Mouse (Mus musculus): ENCODE measurements around the gene Metrn.

Gene Metrn

DNA sequence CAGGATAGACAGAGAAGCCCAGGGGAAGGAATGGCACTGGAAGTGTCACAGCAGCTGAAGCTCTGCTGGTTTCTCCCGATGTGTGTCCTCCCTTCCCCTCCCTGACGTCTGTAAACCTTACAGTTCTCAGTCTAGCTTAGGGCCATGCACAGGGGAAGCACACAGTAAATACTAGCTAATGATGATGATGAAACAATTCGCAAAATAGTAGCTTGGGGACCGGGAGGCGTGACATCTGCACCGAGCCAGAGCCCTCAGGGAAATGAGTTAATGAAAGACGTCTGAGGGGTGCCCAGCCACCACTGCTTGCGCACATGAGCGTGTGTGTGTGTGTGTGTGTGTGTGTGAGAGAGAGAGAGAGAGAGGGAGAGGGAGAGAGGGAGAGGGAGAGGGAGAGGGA lies 27.6 kb downstream of the Metrn start:
- in situ Hi-C loops (cut with MboI) = loop anchor here (5.0 kb wide), 1 partner anchor 33 kb away; no protein-coding TSS in a partner anchor

DNA sequence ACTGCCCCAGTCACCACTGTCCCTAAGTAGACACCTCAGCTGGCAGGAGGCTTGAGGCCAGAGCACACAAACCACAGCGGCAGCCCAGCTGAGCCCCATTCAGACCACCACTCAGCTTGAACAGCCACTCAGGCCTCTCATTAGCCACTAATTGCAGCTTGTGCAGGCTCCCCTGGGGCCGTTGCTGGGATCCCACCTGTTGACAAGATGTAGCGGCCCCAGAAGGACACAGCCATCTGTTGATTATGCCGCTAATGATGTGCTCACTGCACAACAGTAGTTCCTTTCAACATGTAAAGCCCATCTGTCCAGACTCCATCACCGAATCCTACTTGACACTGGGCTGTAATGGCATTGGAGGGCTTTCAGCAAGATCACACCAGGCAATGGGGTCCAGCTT lies 31.1 kb downstream of the Metrn start:
- in situ Hi-C loops (cut with MboI) = loop anchor here (5.0 kb wide), 1 partner anchor 36 kb away; no protein-coding TSS in a partner anchor

DNA sequence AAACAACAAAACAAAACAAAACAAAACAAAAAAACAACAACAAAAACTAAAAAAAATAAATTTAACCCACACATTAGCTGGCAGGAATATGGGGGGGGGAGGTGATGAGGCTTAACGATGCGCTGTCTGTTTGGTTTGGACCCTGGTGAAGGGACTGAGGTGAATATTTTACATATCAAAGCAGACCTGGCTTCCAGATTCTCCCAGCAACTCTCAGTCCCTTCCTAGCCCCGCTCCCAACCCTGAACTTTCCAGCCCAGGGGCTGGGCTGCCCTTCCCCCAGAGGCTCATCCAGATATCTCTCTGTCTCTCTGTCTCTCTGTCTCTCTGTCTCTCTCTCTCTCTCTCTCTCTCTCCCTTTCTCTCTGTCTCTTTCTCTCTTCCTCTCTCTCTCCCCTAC lies 34.3 kb downstream of the Metrn start:
- in situ Hi-C loops (cut with MboI) = no loop called here

DNA sequence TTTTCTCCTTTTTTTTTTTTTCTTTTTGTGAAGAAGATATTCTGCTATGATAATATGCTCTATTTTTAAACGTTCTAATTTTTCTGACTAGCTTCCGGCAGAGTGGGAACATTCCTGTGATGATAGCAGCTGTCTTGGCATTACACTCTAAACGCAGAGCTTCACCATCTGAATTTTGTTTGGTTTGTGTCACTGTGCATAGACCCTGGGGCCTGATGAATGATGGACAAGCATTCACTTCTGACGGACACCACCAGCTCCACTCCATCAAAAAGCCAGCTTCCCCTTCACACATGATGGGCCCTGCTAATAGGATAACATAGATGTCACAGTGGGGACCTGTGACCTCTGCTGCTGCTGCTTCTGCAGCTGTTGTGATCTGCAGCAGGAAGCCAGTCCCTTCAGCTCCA lies 35.4 kb downstream of the Metrn start:
- in situ Hi-C loops (cut with MboI) = no loop called here

DNA sequence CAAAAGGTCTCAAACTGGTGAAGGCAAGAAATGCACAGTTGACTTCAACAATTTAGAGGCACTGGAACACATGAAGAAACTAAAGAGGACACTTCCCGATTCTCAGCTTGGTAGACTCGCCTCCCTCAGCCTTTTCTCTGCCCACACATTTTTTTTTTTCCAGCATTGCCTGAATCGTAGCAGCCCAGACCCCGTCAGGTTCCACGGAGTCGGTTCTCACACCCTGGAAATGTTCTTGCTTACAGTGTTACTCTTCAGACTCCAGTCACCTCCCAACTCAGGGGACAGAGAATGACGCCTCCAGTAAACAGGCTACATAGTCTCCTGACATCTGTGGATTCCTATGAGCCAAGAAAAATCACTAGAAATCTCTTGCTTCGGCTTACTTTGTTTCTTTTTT lies 36.8 kb downstream of the Metrn start:
- in situ Hi-C loops (cut with MboI) = no loop called here

DNA sequence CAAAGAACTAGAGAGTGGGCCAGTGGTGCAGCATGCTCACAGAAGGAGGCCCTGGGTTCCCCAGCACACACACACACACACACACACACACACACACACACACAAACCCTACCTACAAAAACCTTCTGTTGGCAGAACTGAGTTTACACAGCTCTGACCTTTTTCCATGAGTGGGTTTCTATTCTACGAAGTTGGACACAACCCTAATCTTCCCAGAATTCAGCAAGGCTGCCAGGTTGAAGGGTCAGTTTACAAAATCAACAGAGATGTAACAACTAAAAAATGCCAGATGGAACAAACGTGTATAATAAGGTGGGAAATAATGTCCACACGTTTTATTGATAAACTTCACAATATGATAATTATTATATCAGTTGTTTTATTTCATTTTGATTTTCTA lies 39.2 kb downstream of the Metrn start:
- in situ Hi-C loops (cut with MboI) = no loop called here

DNA sequence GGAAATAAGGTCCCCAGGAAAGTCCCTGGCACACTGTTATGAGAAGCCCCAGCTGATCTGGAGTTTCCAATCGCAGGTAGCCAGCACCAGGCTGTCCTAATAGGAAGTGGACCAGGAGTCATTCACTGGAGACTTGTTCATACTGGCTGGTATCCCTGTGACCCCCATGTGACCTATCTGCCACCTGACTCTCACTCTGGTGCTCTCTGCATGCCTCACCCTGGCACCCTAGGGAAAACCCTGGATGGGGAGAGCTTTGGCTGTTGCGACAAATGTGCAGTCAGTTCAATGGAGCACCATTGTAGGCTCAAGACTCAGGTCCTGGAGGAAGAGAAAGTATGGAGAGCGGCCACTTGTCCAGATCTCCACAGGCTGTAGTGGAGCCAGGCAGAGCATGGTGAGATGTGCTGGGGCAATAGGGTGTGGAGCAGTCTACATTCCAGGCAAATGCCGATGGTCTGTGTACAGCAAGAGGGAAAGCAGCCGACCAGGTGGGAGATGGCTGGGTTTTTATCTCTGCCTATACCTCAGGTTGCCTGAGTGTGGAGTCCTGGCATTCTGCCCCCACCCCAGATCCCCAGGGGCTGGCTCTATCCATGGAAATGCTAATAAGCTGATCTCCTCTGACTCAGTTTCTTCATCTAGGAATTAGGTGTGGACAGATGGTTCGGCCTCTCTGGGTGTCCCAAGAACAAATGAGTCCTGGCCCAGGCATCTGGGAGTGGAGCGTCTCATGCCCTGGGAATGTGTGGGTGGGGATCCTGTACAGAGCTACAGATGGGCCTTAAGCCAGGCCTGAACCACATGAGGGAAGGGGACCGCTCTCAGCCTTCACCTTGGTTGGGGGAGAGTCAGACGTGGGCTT lies 40.3 kb downstream of the Metrn start:
- in situ Hi-C loops (cut with MboI) = no loop called here

DNA sequence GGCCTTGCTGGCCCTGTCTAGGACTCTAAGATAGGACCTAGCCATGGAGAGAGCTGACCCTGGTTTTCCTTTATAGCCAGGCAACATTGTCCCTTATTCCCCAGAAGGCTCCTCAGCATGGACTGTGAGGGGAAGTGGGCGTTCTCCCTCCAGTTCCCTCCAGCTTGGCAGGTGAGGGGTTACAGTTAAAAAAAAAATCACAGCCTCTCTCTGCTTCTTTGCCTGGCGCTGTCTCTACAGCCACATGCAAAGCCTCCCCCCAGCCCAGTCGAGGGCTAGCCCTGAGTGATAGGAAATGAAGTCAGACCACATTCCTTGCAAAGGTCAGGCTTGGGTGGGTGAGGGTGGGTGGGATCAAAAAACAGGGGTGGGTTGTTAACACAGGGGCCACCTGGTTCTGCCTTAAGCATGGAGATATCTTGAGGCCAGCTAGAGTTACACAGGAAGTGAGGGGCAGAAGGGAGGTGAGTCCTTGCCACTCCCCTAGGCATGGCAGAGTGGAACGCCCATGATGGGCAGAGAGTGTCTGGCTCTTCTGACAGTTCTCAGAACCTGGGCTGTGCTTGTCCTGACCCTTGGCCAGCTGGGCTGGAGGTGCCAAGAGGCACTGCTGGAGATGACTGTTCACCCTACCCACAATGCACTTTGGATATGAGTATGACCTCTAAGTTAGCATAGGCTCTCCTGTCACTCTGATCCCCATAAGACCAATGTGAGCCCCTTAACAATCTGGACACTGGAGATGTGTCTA lies 41.1 kb downstream of the Metrn start:
- in situ Hi-C loops (cut with MboI) = no loop called here

DNA sequence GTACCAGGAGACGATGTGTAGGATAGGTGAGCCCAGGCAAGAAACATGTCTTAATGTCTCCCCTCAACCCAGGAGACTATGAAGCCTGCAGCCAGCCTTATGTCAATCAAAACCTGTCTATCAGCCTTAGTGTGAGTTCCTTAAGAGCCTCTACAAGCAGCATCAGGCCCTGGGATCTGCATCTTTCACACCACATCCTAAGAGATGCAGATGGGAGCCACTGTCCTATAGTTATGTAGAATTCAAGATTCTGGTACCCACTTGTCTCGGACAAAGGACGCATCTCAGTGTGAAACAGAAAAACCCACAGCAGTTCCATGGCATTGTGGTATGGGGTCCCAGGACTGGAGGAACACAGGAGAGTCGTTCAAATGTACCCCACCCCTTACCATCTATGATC lies 41.9 kb downstream of the Metrn start:
- in situ Hi-C loops (cut with MboI) = no loop called here

DNA sequence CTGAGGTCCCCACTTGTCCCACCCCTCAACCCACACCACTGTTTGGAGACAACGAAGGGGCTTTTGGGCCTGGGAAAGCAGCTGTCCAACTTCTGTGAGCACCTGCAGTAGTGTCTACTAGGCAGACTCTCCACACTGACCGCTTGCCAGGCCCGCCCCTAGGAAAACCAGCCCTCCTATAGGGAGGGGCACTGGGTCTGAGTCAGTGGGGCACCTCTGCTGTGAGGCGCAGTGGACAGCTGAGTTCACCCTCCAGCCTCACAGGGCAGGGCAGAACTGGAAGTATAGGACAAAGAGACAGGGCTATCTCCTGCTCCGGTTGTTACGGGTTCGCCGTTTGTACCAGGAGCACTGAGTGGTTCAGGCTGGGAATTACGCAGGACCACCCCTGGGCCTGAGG lies 42.7 kb downstream of the Metrn start, which contains the start of gene Msln:
Gene Msln, minus strand, starts transcription at position 138 of the 400 bp plus-strand sequence.
- in situ Hi-C loops (cut with MboI) = no loop called here

DNA sequence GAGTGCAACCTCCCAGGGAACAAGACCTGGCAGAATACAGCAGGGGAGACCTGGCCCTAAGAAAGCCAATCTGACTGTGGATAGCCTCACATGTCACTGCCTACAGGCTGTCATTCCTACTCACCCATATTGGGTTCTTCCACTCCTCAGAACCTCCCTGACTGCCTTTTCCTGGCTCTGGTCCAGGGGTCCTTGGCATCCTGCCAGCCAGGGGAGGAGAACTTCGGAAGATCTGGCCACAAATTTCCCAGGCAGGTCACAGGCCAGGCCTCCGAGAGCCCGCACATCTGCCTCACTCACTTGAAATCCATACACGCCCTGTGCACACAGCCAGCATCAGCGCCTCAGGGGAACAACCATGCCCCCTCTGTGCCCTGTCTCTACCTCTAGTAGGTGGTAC lies 45.5 kb downstream of the Metrn start:
- in situ Hi-C loops (cut with MboI) = no loop called here

DNA sequence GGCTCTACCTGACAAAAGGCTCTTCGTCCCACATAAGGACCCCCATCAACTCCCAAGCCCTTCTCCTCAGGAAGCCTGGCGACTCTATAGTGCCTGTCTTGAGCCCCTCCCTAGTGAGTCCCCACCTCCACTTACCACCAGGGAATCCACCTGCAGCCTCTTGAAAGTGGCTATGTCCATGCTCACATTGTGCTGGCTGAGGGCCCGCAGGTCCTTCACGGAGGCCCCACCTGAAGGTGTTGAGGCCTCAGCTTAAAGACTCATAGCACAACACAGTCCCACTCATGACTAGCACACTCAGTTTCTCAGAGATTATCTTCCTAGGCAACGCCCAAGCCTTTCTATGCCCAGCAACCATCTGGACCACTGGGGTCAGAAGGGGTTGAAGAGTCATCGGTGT lies 47.6 kb downstream of the Metrn start:
- in situ Hi-C loops (cut with MboI) = no loop called here

DNA sequence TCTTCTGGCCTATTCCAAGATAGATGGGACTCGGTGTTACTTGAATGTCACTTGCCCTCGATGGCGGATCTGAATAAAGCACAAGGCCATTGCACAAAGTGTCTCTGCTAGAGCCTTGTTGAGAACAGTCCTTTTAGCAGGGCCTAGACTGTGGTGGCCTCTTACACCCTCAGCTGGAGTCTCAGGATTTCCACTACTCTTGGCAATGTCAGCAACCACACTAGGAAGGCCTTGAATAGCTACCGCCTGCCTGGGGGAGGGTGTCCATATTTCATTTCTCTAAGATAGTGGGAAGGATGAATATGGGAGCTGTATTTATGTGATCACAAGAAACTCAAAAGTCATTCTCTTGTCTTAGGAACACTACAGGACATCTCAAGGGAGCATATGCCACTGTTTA lies 48.7 kb downstream of the Metrn start:
- in situ Hi-C loops (cut with MboI) = no loop called here

DNA sequence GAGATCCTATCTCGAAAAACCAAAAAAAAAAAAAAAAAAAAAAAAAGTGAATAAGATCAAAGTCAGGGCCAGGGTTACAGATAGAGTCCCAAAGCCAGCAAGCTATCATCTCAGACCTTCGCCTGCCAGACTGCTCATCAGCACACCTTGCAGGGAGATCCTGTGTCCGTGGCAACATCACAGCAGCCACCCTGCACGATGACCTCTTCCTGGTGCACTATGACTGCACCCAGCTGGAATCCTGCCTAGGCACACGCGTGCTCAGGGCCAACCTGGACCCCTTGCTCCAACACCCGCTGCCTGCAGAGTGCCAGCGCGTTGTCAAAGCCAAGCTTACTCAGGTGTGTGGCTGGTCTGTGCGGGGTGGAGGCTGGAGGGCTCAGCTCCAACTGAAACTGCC lies 52.6 kb downstream of the Metrn start:
- in situ Hi-C loops (cut with MboI) = no loop called here

DNA sequence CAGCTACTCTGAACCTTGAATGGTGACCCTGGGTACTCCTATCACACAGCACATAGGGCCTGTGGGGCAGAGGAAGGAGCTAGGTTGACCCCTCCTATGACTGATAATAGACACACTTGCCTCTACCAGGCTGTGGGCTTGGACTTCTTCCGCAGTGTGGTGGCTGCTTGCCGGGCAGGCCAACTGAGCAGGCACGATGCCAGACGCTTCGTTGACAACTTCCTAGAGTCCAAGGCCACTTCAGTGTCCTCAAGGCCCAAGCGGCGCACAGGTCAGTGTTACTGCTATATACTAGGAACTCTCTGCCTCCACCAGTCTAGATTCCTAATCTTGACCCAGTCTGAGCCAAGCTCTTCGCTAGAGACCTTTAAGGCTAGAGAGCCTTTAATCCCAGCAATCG lies 53.1 kb downstream of the Metrn start:
- in situ Hi-C loops (cut with MboI) = no loop called here

Measured in mature B cell (primary cell).